Mouse (Mus musculus) neural tube, embryonic 15.5 days (tissue): ENCODE results near the gene Gtsf2. TPM values are rescaled to one million over a fixed set of nuclear protein-coding genes. Genes with fewer than 3 reads are reported as not detected.
"Not testable (repeated sequence)": the region's sequence is repeated elsewhere in the genome, so short reads cannot be mapped to it uniquely, and the experiment has no call there.

Experiments
- ATAC-seq: fragments of 200-750 bp; cut with Nextera tagmentation; 2 replicates; pipeline ENCODE4 v1.8.0; 2017; ENCODE audit warnings: mild to moderate bottlenecking, moderate TSS enrichment, moderate library complexity; ENCODE audit not compliant: low FRiP score
- H3K27ac ChIP-seq: fragments of 300-500 bp; sonication (generic); replicated peaks from 2 replicates; pipeline ENCODE4 v1.5.1; 2015; ENCODE audit warnings: mild to moderate bottlenecking, inconsistent platforms
- H3K27me3 ChIP-seq: fragments of 300-500 bp; sonication (generic); replicated peaks from 2 replicates; pipeline ENCODE4 v1.6.1; 2015; ENCODE audit warnings: inconsistent platforms
- H3K36me3 ChIP-seq: fragments of 300-500 bp; sonication (generic); 2 replicates; pipeline ENCODE4 v1.6.1; 2015; ENCODE audit warnings: inconsistent platforms
- H3K4me1 ChIP-seq: fragments of 300-500 bp; sonication (generic); 2 replicates; pipeline ENCODE4 v1.6.1; 2015; ENCODE audit warnings: inconsistent platforms
- H3K4me2 ChIP-seq: fragments of 300-500 bp; sonication (generic); 2 replicates; pipeline ENCODE4 v1.6.1; 2015; ENCODE audit warnings: inconsistent platforms, mild to moderate bottlenecking, moderate library complexity
- H3K4me3 ChIP-seq: fragments of 300-500 bp; sonication (generic); replicated peaks from 2 replicates; pipeline ENCODE4 v1.5.1; 2015; ENCODE audit warnings: mild to moderate bottlenecking, inconsistent platforms
- H3K9ac ChIP-seq: fragments of 300-500 bp; sonication (generic); replicated peaks from 2 replicates; pipeline ENCODE4 v1.6.1; 2015; ENCODE audit warnings: mild to moderate bottlenecking, inconsistent platforms
- H3K9me3 ChIP-seq: fragments of 300-500 bp; sonication (generic); replicated peaks from 2 replicates; pipeline ENCODE4 v1.6.1; 2016; ENCODE audit warnings: inconsistent platforms
- WGBS: fragments of 180-500 bp; shearing (Covaris S2); methylation state at CpG from one replicate; pipeline ENCODE4 v1.1.7; 2015; ENCODE audit warnings: mixed read lengths; 5-methylcytosine and 5-hydroxymethylcytosine counted together
- polyA plus RNA-seq: library from polyadenylated mRNA; unstranded; fragments of >200 nt; fragmentation: Nextera tagmentation; extraction: Ambion mirVana; gene quantifications from 2 replicates; pipeline ENCODE4 v1.2.1, GENCODE M21; 2015

Gene Gtsf2
- polyA plus RNA-seq, 1 experiment from 2014 or later = not detected

- no peaks in the 10 kb centered on the region for H3K4me1 ChIP-seq
- H3K9me3 ChIP-seq = no peaks in the 10 kb centered on the region
- H3K27ac ChIP-seq = no peak overlapping the region
- H3K9ac ChIP-seq = no peak overlapping the region
- no peaks in the 10 kb centered on the region for H3K27me3 ChIP-seq
- no peak overlapping the region for H3K4me2 ChIP-seq
- no peak overlapping the region for H3K4me3 ChIP-seq
- 87% methylated on average over 7 of the region's 7 CpGs for WGBS
- no peak for ATAC-seq
- H3K36me3 ChIP-seq = no peaks in the 10 kb centered on the region
These were observed 23.4 kb upstream of the Gtsf2 start for GRCm38 (mm10) chr15:103471488-103472194.

- no peaks in the 10 kb centered on the region for H3K27me3 ChIP-seq
- no peak overlapping the region for H3K9ac ChIP-seq
- WGBS = 69% methylated on average over 7 of the region's 7 CpGs
- H3K4me3 ChIP-seq = no peak overlapping the region
- no peaks in the 10 kb centered on the region for H3K4me1 ChIP-seq
- H3K9me3 ChIP-seq = no peaks in the 10 kb centered on the region
- H3K27ac ChIP-seq = no peak overlapping the region
- H3K4me2 ChIP-seq = no peak overlapping the region
- H3K36me3 ChIP-seq = no peaks in the 10 kb centered on the region
- ATAC-seq = no peak
These were observed 14.4 kb upstream of the Gtsf2 start for GRCm38 (mm10) chr15:103462539-103463261.

- no peak overlapping the region for H3K4me2 ChIP-seq
- no peaks in the 10 kb centered on the region for H3K4me1 ChIP-seq
- H3K9me3 ChIP-seq = no peaks in the 10 kb centered on the region
- no peak overlapping the region for H3K27ac ChIP-seq
- ATAC-seq = no peak
- 88% methylated on average over 6 of the region's 6 CpGs for WGBS
- no peak overlapping the region for H3K4me3 ChIP-seq
- H3K36me3 ChIP-seq = no peaks in the 10 kb centered on the region
- no peak overlapping the region for H3K9ac ChIP-seq
- H3K27me3 ChIP-seq = no peaks in the 10 kb centered on the region
These were observed 6.2 kb upstream of the Gtsf2 start for GRCm38 (mm10) chr15:103454449-103454848.

GRCm38 (mm10) chr15:103453551-103454218, 5.4 kb upstream of the Gtsf2 start, which contains the start of gene Nckap1l:
TSS of gene Nckap1l (plus strand) at chr15:103453794.
- no peaks in the 10 kb centered on the region for H3K36me3 ChIP-seq
- H3K27ac ChIP-seq = no peak within 1 kb of the TSS
- H3K4me1 ChIP-seq = no peaks in the 10 kb centered on the region
- H3K4me3 ChIP-seq = no peak within 1 kb of the TSS
- WGBS = 92% methylated on average over 13 of the region's 13 CpGs
- no peak within 1 kb of the TSS for H3K4me2 ChIP-seq
- no peak within 1 kb of the TSS for H3K9ac ChIP-seq
- no peaks in the 10 kb centered on the region for H3K9me3 ChIP-seq
- ATAC-seq = no peak
- H3K27me3 ChIP-seq = no peaks in the 10 kb centered on the region

- ATAC-seq, H3K4me1 ChIP-seq, H3K36me3 ChIP-seq, H3K9me3 ChIP-seq, H3K9ac ChIP-seq, H3K27ac ChIP-seq, H3K4me2 ChIP-seq, H3K27me3 ChIP-seq, H3K4me3 ChIP-seq: not testable (repeated sequence)
- 78% methylated on average over 4 of the region's 4 CpGs for WGBS
These were observed 2.3 kb downstream of the Gtsf2 start for GRCm38 (mm10) chr15:103445966-103446365.

- no peak within 1 kb of the TSS for H3K4me3 ChIP-seq
- H3K9ac ChIP-seq = no peak within 1 kb of the TSS
- H3K27ac ChIP-seq = no peak within 1 kb of the TSS
- H3K9me3 ChIP-seq = no peaks in the 10 kb centered on the region
- H3K4me2 ChIP-seq = no peak within 1 kb of the TSS
- no peaks in the 10 kb centered on the region for H3K27me3 ChIP-seq
- WGBS = 94% methylated on average over 16 of the region's 16 CpGs
- H3K4me1 ChIP-seq = no peaks in the 10 kb centered on the region
- H3K36me3 ChIP-seq = no peaks in the 10 kb centered on the region
- no peak for ATAC-seq
These were observed 18.0 kb downstream of the Gtsf2 start, which contains the start of gene Gtsf1 for GRCm38 (mm10) chr15:103430241-103430640. TSS of gene Gtsf1 (minus strand) at chr15:103430470.

GRCm38 (mm10) chr15:103427017-103427416, 21.3 kb downstream of the Gtsf2 start:
- WGBS = 40% methylated on average over 2 of the region's 2 CpGs
- Histone ChIP-seq H3K4me3 (no peak overlapping the region), H3K36me3 (no peaks in the 10 kb centered on the region), H3K4me1 (no peaks in the 10 kb centered on the region), H3K9me3 (no peaks in the 10 kb centered on the region), H3K27me3 (no peaks in the 10 kb centered on the region), H3K4me2 (no peak overlapping the region), H3K27ac (no peak overlapping the region), H3K9ac (no peak overlapping the region)
- no peak for ATAC-seq

GRCm38 (mm10) chr15:103405586-103405985, 42.7 kb downstream of the Gtsf2 start:
- H3K27ac ChIP-seq, ATAC-seq, H3K9ac ChIP-seq, H3K4me3 ChIP-seq, H3K9me3 ChIP-seq, H3K27me3 ChIP-seq, H3K36me3 ChIP-seq, H3K4me1 ChIP-seq, H3K4me2 ChIP-seq: not testable (repeated sequence)
- 81% methylated on average over 3 of the region's 3 CpGs for WGBS

GRCm38 (mm10) chr15:103401361-103401760, 46.9 kb downstream of the Gtsf2 start:
- Histone ChIP-seq H3K9ac (no peak overlapping the region), H3K36me3 (no peaks in the 10 kb centered on the region), H3K27me3 (no peaks in the 10 kb centered on the region), H3K4me2 (no peak overlapping the region), H3K9me3 (no peaks in the 10 kb centered on the region), H3K4me3 (no peak overlapping the region), H3K27ac (no peak overlapping the region), H3K4me1 (no peaks in the 10 kb centered on the region)
- 88% methylated on average over 5 of the region's 5 CpGs for WGBS
- ATAC-seq = no peak

GRCm38 (mm10) chr15:103393577-103393976, 54.7 kb downstream of the Gtsf2 start:
- Histone ChIP-seq H3K27ac (no peak overlapping the region), H3K27me3 (no peaks in the 10 kb centered on the region), H3K4me2 (no peak overlapping the region), H3K9ac (no peak overlapping the region), H3K9me3 (no peaks in the 10 kb centered on the region), H3K4me3 (no peak overlapping the region), H3K36me3 (no peaks in the 10 kb centered on the region), H3K4me1 (no peaks in the 10 kb centered on the region)
- no peak for ATAC-seq
